Mouse (Mus musculus): Measurements from ENCODE around the gene Tspan32.

The Tspan32 gene

GRCm38 (mm10) chr7:143004727-143005343 lies at the start of gene Tspan32:
Gene Tspan32 (plus strand): TSS chr7:143005046.
- no peak for DNase-seq (ENCODE audit: low read depth, low spot score)

DNA sequence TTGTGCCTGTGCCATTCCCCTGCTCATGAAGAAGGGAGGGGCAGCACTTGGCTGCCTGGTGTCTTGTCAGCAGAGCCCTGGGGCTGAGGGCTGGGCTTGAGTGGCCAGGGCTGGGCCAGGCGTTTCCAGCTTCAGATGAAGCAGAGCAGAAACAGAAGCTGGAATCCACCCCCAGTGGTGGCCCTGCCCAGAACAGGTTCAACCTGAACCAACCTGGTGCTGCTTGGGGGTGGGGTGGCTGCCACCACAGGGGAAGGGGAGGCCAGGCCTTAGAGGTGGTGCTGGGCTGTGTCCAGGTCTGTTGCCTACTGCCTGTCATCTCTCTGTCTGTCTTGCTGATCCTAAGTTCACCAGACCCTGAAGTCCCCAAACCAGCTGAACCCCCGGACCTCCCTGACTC lies 48.8 kb upstream of the Tspan32 start:
- DNase-seq (ENCODE audit: low read depth, low spot score), result no peak

DNA sequence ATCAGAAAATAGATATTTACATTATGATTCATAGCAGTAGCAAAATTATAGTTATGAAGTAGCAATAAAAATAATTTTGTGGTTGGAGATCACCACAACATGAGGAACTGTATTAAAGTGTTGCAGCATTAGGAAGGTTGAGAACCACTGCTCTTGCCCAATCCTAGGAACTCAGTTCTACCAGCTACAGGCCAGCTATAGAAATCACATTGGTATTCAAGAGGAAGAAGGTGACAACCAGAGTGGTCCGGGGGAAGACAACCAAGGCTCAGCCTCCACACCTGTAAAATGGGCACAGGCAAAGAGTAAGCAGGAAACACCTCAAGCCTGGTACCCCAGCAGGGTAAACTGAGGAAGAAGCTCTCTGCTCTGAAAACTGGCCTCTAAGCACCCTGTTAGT lies 46.0 kb upstream of the Tspan32 start:
- DNase-seq (ENCODE audit: low read depth, low spot score), result no peak

- DNase-seq (ENCODE audit: low read depth, low spot score), result no peak
These were observed 45.1 kb upstream of the Tspan32 start for GRCm38 (mm10) chr7:142959752-142960151.

- peak; percentile 47 for DNase-seq (ENCODE audit: low read depth, low spot score)
These were observed 37.4 kb upstream of the Tspan32 start for GRCm38 (mm10) chr7:142967414-142967883.

- no peak for DNase-seq (ENCODE audit: low read depth, low spot score)
These were observed 36.7 kb upstream of the Tspan32 start for GRCm38 (mm10) chr7:142967884-142968808.

- DNase-seq (ENCODE audit: low read depth, low spot score), result no peak
These were observed 35.9 kb upstream of the Tspan32 start, which contains the start of gene Ascl2 for GRCm38 (mm10) chr7:142968809-142969511. Gene Ascl2 (minus strand): TSS chr7:142969264.

DNA sequence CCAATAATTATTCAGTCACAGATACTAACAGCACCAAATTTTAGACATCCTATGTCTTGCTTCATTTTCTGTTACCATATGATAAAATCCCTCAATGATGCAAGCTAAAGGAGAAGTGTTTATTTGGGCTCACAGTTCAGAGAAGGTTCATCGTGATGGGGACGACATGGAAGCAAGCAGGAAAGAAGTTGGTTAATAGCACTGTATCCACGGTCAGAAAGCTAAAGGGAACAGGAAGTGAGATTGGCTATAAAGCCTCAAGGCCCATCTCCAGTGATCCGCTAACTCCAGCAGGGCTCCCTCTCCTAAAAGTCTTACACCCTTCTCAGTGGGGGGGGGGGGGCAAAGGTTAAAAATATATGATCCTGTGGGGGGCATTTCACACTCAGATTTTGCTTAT lies 22.9 kb upstream of the Tspan32 start:
- no peak for DNase-seq (ENCODE audit: low read depth, low spot score)

DNA sequence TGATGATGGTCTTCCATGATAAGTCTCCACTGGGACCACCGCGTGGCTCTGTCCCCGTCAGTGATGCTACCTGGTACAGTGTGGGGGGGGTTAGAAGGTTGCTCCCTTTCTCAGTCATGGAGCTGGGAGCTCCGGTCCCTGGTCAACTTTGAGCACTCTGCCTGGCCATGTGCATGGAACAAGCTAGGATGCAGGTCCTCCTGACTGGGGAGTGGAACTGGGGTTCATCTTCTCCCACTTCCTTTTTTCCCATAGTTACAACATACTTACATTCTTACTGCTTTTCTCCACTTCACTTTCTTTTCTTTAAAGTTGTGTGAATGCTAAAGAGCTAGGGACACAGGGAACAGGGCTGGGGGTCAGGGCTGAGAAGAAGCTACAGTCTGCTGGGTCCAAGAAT lies 19.7 kb upstream of the Tspan32 start:
- no peak for DNase-seq (ENCODE audit: low read depth, low spot score)

GRCm38 (mm10) chr7:142987718-142988117 lies 17.1 kb upstream of the Tspan32 start:
- no peak for DNase-seq (ENCODE audit: low read depth, low spot score)

GRCm38 (mm10) chr7:142995004-142995403 lies 9.8 kb upstream of the Tspan32 start:
- DNase-seq (ENCODE audit: low read depth, low spot score), result no peak

GRCm38 (mm10) chr7:142995630-142996338 lies 9.1 kb upstream of the Tspan32 start:
- no peak for DNase-seq (ENCODE audit: low read depth, low spot score)

DNA sequence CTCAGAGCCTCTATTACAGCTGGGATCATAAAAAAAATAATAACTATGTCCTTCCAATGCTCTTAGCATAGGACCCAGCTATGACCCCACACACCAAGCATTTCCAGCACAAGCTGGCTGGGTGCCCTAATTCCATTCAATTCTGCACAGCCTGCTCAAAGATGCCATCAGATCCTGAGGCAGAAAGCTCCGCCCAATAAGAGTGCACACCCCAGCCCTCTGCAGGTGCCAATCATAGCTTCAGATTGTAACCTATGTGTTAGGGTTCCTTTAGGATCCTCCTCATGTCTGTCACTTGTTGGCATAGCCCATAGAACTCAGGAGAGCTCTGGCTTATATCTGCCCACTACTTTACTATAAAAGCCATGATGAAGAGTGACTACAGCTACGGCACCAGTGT lies 7.8 kb upstream of the Tspan32 start:
- no peak for DNase-seq (ENCODE audit: low read depth, low spot score)

DNA sequence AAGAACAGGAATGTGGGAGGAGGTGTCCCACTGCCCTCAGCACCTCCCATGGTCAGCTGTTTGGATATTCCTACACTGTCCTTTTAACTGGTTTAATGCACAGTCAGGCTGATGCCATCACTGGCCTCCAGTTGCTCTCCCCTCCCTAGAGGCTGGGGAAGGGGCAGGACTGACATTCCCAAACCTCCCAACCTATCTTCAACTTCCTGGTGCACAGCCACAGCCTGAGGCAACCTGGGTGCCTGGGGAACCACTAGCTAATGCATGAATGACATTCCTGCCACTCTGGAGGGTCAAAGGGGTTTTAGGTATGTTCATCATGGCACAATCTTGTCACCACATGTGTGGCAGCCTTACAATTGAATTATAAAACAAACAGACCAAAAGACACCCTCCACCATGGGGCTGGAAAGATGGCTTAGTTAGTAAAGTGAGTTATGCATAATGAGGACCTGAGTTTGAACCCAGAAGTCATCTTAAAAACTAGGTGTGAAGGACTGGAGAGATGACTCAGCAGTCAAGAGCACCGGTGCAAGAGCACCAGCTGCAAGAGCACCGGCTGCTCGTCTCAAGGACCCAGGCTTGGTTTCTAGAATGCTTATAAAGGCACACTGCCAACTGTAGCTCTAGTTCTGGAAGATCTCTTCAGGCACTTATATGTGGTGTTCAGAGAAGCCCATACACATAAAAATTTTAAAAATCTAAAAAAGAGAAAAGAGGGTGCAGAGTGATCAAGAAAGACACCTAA lies 7.3 kb upstream of the Tspan32 start:
- peak; percentile 20 for DNase-seq (ENCODE audit: low read depth, low spot score)

- peak; percentile 41 for DNase-seq (ENCODE audit: low read depth, low spot score)
These were observed 2.2 kb upstream of the Tspan32 start for GRCm38 (mm10) chr7:143002679-143003078.

- DNase-seq (ENCODE audit: low read depth, low spot score), result no peak
These were observed 674 bp downstream of the Tspan32 start for GRCm38 (mm10) chr7:143005344-143006096.

DNA sequence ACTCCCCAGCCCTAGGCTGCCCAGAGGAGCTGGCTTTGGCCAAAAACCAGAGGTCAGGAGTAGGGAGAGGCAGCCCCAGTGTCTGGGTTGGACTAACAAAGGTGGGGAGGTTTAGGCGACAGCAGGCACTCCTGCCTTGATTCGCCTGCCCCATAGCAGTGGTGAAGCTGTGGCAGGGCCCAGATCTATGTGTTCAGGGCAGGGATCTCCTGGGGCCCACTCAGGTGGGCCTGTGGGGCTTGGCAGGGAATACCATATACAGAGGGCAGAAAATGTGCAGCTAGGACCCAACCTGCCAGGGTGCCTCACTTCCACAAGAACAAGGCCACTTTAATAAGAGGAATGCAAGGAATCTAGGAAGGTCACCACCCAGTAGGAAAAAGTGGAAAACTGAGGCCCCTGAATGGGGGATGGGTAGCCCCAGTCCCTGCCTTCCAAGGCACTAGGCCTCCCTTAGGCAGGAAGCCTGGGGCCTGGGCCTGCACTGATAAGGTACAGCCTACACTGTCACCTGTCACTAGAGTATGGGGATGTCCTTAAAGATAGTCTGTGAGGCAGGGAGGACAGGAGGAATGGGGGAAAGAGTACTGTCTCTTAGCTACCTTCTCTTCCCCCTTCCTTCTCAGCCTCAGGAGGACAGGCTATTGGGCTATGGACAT lies 1.4 kb downstream of the Tspan32 start:
- no peak for DNase-seq (ENCODE audit: low read depth, low spot score)

DNA sequence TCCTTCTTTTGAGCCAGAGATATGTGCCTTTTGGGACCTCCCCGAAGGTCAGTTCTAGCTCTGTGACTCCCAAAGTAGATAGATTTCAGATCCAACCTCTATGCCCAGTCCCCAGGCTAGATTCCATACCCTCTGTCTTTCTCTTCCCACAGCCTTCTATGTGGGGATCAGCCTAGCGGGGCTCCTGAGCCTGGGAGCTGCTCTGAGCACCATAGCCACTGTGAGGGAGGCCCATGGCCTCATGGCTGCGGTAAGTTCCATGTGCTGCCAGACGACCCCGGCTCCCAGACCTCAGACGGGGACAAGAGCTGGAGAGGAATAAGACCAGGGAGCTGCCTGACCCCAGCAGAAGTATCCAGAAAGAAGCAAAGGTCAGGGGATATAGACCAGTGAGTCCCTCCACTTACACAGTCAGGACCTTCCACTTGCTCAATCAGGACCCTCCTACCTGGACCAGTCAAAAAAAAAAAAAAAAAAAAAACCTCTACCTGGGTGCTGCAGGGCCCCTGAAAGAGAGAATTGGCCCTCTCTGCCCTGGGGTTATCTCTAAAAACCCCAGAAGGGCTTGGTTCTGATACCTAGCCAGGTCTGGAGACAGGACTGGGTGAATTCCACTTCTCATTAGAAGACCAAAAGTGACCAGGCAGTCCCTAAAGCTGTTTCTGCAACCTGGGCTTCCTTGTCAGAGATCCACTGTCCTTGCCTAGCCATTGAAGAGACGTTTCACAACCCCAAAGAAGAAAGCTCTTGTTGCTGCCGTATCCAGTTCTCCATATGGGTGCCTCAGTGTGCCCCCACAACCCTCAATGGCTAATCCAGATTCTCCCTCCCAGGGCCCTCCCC lies 2.1 kb downstream of the Tspan32 start:
- no peak for DNase-seq (ENCODE audit: low read depth, low spot score)
